Mouse (Mus musculus): Measurements from ENCODE around the gene Hist2h2ac. TPM values are rescaled to one million over a fixed set of nuclear protein-coding genes. Genes with fewer than 3 reads are reported as not detected.

Hist2h2ac gene
- polyA plus RNA-seq, 1 experiment = 28.7 TPM

- WGBS = 55% methylated on average over 7 of the region's 7 CpGs
- H3K4me1 ChIP-seq (ENCODE audit: control insufficient read depth, insufficient read depth, insufficient read length, low read length) = peaks cover 6% of the 10 kb centered on the region; the same call in 1 of the 2 replicates
- H3K27ac ChIP-seq (ENCODE audit: insufficient read depth, low read depth, low read length) = peak overlapping the region; percentile 97; the same call in 1 of the 2 replicates
- no peak for TF ChIP-seq POLR2A (IDR thresholded peaks at IDR 0.05; ENCODE audit: low read depth, low read length)
- no peak for TF ChIP-seq CTCF (IDR thresholded peaks at IDR 0.05; ENCODE audit: extremely low read depth, insufficient read length, insufficient replicate concordance, low read depth, low read length)
- H3K4me3 ChIP-seq (ENCODE audit: low read depth, low read length) = no peak overlapping the region
- H3K36me3 ChIP-seq (ENCODE audit: control insufficient read depth, insufficient read depth, low read length) = no peaks in the 10 kb centered on the region
- no peaks in the 10 kb centered on the region for H3K27me3 ChIP-seq (ENCODE audit: control insufficient read depth, insufficient read depth, low read length)
These were observed 43.8 kb upstream of the Hist2h2ac start for GRCm38 (mm10) chr3:96264404-96264949.

DNA sequence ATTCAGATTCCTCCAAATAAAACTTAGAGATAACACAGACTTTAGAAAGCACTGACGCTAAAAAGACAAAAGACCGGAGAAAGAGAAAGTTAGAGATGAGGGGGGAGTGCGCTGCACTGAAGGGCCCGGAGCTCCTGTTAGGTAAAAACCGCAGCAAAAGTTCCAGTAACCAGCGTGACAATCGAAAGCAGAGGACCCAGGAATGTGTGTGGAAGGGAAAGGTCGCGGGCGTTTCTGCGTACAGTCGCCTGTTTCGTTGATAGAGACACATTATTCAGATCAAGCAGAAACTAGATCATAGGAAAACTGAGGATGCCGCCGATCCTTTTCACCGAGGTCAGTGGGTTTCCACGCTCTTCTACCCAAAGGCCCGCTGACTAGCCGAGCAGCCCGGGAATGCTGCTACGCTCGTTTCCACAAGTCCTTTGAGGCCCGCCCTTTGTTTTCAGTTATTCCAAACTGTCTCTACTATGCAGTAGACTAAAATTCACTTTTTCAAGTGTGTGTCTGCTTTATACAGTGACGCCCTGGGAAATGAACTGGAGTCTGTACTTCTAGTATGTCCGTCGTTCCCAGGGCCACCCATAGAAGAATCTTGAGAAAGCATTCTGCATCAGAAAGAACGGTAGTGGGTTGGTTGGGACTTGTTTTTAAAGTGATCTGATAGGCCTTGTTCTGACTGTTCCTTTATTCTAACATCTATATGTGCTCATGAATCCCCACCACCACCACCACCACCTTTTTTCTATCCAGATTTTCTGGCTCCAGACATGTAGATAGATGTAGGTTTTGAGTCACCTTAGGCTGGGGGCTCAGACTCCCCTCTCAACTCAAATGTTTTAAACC is 43.1 kb upstream of the Hist2h2ac start:
- Histone ChIP-seq H3K4me1 (ENCODE audit: control insufficient read depth, insufficient read depth, insufficient read length, low read length) (peaks cover 6% of the 10 kb centered on the region; the same call in 1 of the 2 replicates), H3K36me3 (ENCODE audit: control insufficient read depth, insufficient read depth, low read length) (no peaks in the 10 kb centered on the region), H3K27me3 (ENCODE audit: control insufficient read depth, insufficient read depth, low read length) (no peaks in the 10 kb centered on the region), H3K27ac (ENCODE audit: insufficient read depth, low read depth, low read length) (peak overlapping the region; percentile 97), H3K4me3 (ENCODE audit: low read depth, low read length) (peak overlapping the region; percentile 67)
- 1% methylated on average over 27 of the region's 27 CpGs for WGBS
- TF ChIP-seq CTCF (IDR thresholded peaks at IDR 0.05; ENCODE audit: extremely low read depth, insufficient read length, insufficient replicate concordance, low read depth, low read length) (peak; percentile 29; the same call in 1 of the 2 replicates), POLR2A (IDR thresholded peaks at IDR 0.05; ENCODE audit: low read depth, low read length) (no peak; the same call in 1 of the 2 replicates)

GRCm38 (mm10) chr3:96262979-96263550 is 42.4 kb upstream of the Hist2h2ac start, which contains the start of gene Hist2h4:
Gene Hist2h4 (minus strand): TSS chr3:96263311.
- no peaks in the 10 kb centered on the region for H3K27me3 ChIP-seq (ENCODE audit: control insufficient read depth, insufficient read depth, low read length)
- peak within 1 kb of the TSS; percentile 98 for H3K27ac ChIP-seq (ENCODE audit: insufficient read depth, low read depth, low read length)
- H3K4me3 ChIP-seq (ENCODE audit: low read depth, low read length) = peak within 1 kb of the TSS; percentile 74
- TF ChIP-seq CTCF (IDR thresholded peaks at IDR 0.05; ENCODE audit: extremely low read depth, insufficient read length, insufficient replicate concordance, low read depth, low read length) (no peak), POLR2A (IDR thresholded peaks at IDR 0.05; ENCODE audit: low read depth, low read length) (peak; percentile 96)
- WGBS = under 1% methylated on average over 40 of the region's 40 CpGs
- H3K36me3 ChIP-seq (ENCODE audit: control insufficient read depth, insufficient read depth, low read length) = no peaks in the 10 kb centered on the region
- H3K4me1 ChIP-seq (ENCODE audit: control insufficient read depth, insufficient read depth, insufficient read length, low read length) = peaks cover 9% of the 10 kb centered on the region; the same call in 1 of the 2 replicates

DNA sequence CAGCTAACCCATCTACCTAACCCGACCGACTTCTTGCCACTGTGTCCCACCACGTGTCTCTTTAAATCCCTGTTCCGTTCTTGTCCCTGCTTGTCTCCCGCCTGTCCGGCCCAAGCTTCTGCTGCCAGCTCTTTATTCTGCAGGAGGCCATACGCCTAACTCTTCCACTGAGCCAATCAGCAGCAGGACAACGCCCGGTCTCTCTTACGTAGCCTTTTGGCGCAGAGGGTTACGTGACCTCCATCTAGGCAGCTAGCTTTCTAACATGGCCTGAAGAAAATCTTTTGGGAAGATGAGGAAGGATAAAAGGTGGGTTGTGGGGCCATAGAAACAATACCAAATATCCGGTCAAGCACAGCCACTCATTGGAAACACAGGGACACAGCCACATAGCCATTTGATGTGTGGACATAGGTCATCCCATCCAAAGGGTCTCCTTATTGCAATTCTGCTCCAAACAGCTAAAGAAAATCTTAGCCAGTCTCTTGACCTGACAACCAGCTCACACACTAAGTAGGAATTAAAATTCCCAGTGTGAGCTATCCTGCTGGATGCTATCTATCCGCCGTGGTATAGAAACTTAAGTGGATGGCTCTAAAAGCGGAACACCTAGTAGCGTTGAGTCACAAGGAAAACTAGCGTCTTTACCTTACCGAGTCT is 41.7 kb upstream of the Hist2h2ac start:
- Histone ChIP-seq H3K36me3 (ENCODE audit: control insufficient read depth, insufficient read depth, low read length) (no peaks in the 10 kb centered on the region), H3K4me3 (ENCODE audit: low read depth, low read length) (peak overlapping the region; percentile 74), H3K27me3 (ENCODE audit: control insufficient read depth, insufficient read depth, low read length) (no peaks in the 10 kb centered on the region), H3K27ac (ENCODE audit: insufficient read depth, low read depth, low read length) (peak overlapping the region; percentile 98), H3K4me1 (ENCODE audit: control insufficient read depth, insufficient read depth, insufficient read length, low read length) (peaks cover 7% of the 10 kb centered on the region; the same call in 1 of the 2 replicates)
- WGBS = under 1% methylated on average over 19 of the region's 19 CpGs
- peak; percentile 92 for TF ChIP-seq POLR2A (IDR thresholded peaks at IDR 0.05; ENCODE audit: low read depth, low read length)
- TF ChIP-seq CTCF (IDR thresholded peaks at IDR 0.05; ENCODE audit: extremely low read depth, insufficient read length, insufficient replicate concordance, low read depth, low read length) = no peak

DNA sequence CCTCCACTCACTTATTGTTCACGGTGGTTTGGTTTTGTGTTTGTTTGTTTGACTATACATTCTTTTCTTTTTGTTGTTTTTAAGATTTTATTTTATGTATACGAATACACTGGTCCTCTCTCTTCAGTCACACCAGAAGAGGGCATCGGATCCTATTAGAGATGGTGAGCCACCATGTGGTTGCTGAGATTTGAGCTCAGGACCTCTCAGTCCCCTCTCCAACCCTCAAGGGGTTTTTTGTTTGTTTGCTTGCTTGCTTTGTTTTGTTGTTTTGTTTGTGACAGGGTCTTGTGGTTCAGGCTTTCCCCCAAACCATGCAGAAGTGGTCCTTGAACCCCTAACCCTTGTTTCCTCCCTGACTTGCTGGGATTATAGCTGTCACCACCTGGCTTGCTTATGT is 40.9 kb upstream of the Hist2h2ac start:
- no peak for TF ChIP-seq POLR2A (IDR thresholded peaks at IDR 0.05; ENCODE audit: low read depth, low read length)
- no peak for TF ChIP-seq CTCF (IDR thresholded peaks at IDR 0.05; ENCODE audit: extremely low read depth, insufficient read length, insufficient replicate concordance, low read depth, low read length)
- Histone ChIP-seq H3K27me3 (ENCODE audit: control insufficient read depth, insufficient read depth, low read length) (no peaks in the 10 kb centered on the region), H3K4me1 (ENCODE audit: control insufficient read depth, insufficient read depth, insufficient read length, low read length) (peaks cover 7% of the 10 kb centered on the region; the same call in 1 of the 2 replicates), H3K36me3 (ENCODE audit: control insufficient read depth, insufficient read depth, low read length) (no peaks in the 10 kb centered on the region), H3K4me3 (ENCODE audit: low read depth, low read length) (no peak overlapping the region), H3K27ac (ENCODE audit: insufficient read depth, low read depth, low read length) (peak overlapping the region; percentile 98)
- 44% methylated on average over 3 of the region's 3 CpGs for WGBS

- Histone ChIP-seq H3K36me3 (ENCODE audit: control insufficient read depth, insufficient read depth, low read length) (no peaks in the 10 kb centered on the region), H3K27ac (ENCODE audit: insufficient read depth, low read depth, low read length) (no peak overlapping the region), H3K4me1 (ENCODE audit: control insufficient read depth, insufficient read depth, insufficient read length, low read length) (peaks cover 10% of the 10 kb centered on the region; the same call in 1 of the 2 replicates), H3K27me3 (ENCODE audit: control insufficient read depth, insufficient read depth, low read length) (no peaks in the 10 kb centered on the region), H3K4me3 (ENCODE audit: low read depth, low read length) (no peak overlapping the region)
- TF ChIP-seq CTCF (IDR thresholded peaks at IDR 0.05; ENCODE audit: extremely low read depth, insufficient read length, insufficient replicate concordance, low read depth, low read length) = no peak
- WGBS = 92% methylated on average over 5 of the region's 5 CpGs
These were observed 39.5 kb upstream of the Hist2h2ac start for GRCm38 (mm10) chr3:96260220-96260619.
